Mouse (Mus musculus) brain, embryonic 18.5 days (tissue): Measurements from ENCODE around the gene Ppm1e.

Experiments
- DNase-seq: peaks from one replicate; pipeline ENCODE4 v3.0.0-alpha.2; 2012; ENCODE audit warnings: low read depth, low spot score

Gene Ppm1e

DNA sequence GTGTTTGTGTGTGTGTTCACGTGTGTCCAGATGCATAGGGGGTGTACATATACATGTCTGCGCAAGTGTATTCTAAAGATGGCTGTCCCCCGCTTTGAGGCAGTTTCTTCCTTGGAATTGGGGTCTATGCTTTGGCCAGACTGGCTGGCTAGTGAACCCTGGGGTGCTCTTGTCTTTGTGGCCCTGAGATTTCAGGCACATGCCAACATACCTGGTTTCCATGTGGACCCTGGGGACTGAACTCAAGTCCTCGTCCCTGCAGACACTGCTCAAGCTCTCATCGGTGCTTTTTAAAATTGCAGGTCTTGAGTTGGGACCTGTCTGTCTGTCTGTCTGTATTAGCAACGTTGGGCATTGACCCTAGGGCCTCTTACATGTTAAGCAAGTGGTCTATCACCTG is 105.5 kb downstream of the Ppm1e start:
- DNase-seq, result no peak

DNA sequence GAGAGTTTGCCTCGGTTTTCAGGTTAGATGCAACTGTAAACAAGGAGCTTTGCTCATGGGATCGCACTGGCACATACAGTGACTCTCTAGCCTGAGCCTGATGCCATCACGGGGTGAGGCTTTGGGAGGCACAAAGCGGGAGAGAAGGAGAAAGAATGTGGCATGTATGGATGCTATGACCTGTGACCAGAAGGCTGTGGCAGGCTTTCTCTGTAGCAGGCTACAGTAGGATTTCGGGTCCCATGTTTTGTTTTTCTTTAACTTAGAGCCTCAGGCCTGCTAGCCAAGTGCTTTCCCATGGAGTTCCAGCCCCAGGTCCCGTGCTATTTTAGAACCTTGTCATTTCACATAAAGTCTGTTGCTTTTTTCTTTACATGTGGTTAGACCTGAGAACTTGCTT is 108.7 kb downstream of the Ppm1e start:
- DNase-seq, result no peak

DNA sequence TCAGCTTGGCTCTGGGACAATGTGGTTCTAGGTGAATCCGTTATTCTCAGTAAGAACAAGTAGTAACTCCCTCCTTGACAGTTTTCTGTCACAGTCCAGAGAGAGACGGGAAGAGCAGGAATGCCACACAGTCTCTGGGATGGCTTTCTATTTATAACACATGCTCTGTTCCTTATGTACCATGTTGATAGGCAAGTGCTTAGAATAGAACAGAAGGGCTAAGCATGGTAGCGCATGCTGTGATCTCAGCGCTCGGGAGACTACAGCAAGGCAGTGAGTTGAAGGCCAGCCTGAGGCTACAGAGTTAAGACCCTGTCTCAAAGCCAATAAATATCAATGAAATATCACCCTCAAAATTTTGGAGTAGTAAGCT is 111.3 kb downstream of the Ppm1e start:
- DNase-seq, result no peak

DNA sequence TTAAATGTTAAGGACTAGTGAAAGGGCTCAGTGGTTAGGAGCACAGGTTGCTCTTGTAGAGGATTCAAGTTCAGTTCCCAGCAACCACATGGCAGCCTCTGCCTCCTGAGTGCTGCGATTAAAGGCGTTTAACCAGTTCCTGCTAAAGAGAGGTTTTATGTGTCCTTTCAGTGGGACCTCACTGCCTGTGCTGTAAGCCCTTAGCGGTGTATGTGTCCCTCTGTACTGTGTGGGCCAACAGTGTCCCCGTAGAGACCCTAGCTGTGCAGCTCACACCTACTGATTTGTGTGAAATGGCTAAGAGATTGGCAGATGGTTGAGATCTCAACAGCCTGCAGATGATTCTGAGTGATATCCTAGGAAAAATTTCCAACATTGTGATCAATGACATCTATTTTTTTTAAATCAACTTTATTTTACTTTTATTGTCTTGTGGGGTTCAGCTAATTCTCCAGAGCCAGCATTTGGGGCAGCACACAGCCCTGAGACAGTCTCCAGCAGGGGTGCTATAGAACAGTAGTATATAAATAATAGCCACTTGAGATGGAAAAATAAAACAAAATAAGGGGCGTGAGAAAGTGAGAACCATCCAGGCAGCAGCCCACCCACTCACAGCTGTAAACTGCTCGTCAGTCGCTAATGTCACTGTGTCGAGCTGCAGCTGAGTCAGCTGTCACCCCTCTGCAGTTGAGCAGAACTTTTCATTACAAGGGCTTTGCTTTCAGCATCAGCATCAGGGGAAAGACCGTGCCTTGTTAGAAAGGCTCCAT is 111.9 kb downstream of the Ppm1e start:
- DNase-seq, result no peak

DNA sequence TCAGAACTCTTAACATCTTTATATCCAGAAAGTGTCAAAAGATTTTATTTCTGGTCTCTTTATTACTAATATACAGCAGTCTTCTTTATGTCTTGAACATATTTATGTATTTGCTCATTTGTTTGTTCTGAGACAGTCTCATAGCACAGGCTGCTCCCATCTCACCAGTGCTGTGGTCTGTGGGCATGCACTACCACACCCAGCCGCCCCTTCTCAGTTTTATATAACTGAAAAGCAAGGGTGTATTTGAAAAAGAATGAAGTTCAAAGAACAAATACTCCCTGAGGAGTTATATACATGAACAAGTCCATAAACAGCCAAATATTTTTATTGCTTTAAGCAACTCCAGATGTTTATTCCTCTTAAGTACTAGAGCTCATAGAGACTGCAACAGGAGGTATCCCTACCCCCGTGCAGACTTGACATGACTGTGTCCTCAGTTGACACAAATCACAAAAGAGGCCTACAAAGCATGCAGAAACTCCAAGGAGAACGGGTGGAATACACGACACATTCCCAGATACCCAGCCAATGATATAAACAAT is 112.6 kb downstream of the Ppm1e start:
- no peak for DNase-seq

DNA sequence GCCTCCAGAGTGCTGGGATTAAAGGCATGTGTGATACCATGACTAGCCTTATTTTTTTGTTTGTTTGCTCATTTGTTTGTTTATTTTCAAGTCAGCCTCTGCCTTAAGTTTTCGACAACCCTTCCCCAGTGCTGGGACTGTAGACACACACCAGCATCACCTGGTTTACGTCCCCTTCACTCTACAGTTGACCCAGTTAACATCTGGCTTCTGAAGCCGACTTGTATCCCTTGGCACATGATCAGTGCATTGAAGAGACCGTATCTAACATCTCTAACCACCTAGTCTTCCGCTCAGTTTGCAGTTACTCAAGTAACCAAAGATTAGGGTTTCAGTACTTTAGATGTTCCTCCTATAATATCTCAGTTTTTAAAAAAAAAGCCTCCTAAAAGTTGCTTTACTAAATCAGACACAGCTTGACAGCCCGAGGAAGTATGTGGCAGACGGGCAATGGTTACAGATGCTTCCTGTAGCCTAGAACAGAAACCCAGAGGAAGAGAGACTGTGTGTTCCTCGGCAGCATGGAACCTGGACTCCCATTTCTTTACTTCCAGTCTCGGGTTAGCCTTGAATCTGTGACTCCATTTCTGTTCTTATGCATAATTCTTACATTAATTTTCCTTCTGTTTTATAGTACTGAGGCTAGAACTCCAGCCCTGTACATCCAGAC is 113.5 kb downstream of the Ppm1e start:
- DNase-seq, result no peak

DNA sequence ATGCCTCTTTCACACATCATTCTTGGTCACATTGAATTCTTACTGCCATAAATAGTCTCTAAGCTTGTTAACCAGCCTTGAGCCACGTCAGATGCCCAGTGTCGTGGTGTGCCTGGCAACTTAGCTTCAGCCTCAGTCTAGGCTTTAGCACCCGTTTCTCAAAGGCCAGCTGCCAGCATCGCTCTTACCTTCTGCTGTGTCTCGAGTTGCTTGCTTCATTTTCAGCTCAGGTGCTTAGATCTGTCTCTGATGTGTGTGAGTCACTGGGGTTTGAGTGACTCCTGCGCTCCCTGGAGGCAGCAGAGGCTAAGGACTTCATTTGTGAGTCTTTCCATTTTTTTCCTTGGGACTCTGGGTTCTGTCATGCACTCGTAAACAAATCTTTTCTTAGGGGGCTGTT is 117.6 kb downstream of the Ppm1e start:
- no peak for DNase-seq

DNA sequence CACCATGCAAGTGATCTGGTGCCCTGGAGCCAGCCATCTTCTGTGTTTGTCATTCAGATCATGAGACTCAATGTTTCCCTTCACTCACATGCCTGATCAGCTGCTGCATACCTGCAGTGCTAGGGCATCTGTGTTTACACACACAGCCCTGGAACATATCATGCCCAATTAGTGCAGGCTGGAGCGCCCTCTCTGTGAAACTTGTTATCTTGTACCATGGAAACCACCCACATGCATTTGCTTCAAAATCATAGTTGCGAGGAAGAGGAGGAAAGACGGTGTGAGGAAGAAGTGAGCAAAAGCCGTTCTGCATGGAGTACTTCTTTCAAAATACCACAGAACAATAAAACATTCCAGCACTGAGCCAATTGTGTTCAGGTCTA is 118.0 kb downstream of the Ppm1e start:
- no peak for DNase-seq

DNA sequence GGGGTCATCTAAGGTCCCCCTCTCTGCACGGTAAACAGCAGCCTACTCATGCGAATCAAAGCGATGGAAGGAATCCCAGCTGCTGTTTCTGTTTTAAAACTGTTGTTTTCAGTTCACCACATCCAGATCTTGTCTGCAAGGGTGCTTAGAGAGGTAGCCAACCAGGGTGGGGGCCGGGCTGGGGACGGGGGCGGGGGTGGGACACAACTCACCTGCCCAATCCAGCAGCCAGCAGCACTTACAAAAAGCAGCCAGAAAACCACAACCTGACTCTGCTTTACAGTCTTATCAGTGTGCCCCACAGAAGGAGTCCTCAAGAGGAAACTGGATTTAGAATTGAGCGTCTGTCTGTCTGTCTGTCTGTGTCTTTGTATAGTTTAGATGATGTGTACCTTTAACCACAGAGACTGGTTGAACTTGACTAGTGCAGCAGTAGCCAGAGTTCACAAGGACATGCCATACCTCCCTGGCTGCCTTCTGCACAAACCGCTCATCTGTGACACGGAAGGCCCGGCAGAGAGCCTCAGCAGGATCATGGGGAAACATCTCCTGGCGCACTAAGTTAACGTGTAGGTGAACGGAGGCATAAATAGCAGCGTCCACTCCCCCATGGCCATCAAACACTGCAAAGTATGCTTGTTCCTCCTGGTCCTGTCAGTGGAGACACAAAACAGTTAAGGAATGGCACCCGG is 118.5 kb downstream of the Ppm1e start:
- DNase-seq, result no peak

DNA sequence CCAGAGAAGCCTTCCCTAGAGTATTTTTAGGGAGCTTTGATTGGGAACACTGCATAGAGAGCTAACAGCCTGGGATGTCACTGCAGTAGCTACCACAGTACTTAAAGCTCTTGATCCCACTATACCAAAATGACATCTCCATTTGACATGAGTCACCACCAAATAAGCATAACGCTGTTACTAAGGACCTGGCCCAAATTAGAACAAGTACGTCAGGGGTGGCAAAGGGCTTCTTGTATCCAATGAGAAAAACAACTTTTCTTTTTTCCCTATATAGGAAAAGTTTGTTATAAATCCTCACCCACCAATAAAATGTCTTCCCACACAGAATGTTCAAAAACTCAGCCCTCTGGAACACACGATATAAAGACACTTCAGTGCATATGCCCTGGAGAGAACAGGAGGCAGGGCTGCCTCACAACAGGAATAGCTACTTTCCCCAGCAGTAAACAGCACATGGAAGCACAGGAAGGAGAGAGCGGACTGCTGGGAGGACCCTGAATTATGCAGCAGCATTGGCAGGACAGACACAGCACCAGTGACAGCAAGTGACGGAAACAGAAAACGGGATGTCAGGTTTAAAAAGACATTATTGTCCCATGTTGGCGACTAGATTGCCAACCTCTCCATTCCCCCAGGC is 119.8 kb downstream of the Ppm1e start:
- no peak for DNase-seq

DNA sequence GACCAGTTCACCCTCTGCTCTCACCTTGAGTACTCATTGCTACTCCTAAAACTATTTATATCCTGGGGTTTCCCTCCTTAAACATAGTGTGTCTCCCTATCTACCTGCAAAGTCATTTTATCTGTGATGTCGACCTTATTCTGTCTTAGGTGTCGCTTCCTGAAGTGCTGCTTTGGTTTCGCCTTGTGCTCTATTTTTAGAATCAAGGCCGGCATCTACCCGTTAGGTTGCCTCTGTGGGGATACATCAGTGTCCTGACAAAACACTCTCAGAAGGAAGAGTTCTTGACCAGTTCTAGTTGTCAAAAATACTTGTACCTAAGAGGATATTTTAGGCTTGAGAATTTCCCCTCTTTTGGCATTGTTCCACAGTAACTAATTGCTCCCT is 123.3 kb downstream of the Ppm1e start:
- DNase-seq, result no peak

DNA sequence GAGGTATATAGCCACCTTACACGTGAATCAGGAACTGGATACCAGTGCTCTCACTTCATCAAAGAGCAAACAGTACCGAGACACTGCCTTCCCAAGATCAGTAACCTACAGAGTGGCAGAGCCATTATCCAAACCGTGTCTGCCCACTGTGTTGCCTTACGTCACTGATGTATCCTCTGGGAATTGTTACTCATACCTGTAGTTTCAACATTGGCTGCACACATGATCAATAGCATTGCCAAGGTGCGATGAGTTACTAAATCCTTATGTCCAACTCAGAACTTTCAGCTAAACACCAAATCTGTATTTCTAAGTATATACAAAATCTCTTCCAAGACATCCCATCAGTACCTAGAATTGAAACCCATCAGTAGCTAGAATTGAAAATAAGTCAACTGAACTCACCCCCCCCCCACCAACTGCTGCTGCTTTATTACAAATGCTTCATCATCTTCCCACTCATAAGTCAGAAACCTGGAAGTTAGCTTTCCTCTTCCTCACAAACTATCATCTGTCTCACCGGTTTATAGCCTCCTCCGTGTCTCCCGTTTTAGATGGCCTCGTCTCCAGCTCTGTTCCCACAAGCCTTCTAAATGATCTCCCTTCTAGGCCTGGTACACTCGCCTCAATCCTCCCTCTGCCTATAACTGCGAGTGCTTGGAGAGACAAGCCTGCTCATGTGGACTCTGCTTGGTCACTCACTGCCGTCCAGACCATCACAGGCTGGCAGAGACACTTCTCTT is 123.9 kb downstream of the Ppm1e start:
- no peak for DNase-seq

DNA sequence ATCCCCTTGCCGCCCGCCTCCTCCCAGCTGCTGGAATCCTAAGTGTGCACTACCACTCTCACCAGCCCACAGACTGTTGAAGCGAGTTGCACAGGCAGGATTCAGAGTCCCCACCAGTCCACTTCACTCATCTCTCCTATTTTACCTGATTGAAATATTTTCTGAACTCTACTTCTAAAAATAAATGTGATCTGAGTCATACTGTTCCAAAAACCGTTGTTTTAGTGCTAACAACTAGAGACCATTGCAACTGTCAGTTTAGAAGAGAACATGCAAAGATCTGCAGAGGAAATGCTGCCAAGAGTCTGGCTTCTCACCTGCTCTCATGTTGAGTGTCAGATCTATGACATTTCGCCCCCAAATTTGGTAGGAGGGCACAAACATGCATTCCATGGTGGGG is 125.4 kb downstream of the Ppm1e start:
- no peak for DNase-seq

DNA sequence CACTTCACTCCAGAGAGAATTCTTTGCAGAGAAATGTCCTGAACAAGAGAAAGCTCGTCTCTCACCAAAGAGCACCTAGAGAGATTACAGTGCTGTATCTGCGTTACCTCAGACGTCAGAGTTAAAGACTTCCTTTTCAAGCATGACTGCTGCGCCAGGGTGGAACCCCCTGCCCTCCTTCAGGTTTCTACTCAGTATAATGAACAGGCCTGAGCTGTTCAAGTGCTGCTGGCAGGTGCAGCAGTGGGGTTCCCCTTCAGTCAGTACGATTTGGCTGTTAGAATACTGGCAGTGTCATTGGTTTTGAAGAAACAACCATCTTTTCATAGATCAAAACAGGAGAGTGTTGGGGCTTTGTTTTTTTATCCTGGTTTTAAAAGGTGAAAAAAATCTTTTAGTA is 131.8 kb downstream of the Ppm1e start:
- DNase-seq, result no peak

DNA sequence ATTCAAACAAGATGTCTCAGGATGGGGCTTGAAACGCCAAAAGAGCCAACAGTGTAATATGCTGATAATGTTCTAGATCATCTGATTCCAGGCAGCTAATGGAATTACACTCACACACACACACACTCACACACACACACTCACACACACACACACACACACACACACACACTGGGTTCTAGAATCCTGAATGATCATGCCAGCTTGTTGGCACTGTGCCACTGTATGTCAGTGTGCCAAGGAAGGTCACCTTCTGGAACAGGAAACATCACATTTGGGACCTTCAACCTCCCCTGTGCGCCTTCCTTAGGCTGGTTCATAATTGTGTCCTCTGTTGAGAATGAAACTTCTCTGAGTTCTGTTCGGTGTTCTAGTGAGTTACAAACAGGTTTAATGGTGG is 136.1 kb downstream of the Ppm1e start:
- no peak for DNase-seq

DNA sequence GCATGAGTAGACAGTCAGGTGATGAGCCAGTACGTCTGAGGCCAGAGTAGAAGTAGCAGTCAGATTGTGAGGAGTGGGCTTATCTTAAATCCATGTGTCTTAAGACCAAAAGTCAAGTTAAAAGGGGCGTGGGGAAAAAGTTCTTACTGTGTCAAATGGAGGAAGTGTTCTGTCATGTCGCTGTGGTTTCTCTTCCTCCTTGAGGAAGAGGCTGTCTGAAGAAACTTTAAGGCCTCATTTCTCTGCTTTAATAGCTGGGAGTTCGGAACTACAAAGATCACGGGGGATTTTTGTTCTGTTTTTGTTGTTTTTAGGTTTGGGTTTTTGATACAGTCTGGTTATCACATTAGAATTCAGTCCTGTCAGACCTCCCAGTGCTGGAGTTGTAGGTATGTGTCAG is 146.5 kb downstream of the Ppm1e start:
- DNase-seq, result no peak
